Mouse (Mus musculus) lung, adult 2 months (tissue): ENCODE results near the gene Hic1.

Experiments
- CTCF ChIP-seq: fragments of 200-500 bp; IDR thresholded peaks from 2 replicates; pipeline ENCODE4 v1.5.1; 2011; ENCODE audit warnings: mild to moderate bottlenecking, low read length, control low read depth; ENCODE audit not compliant: insufficient read depth
- POLR2A ChIP-seq: fragments of 200-500 bp; IDR thresholded peaks from 2 replicates; pipeline ENCODE4 v1.6.1; 2011; ENCODE audit warnings: low read depth, mild to moderate bottlenecking, control low read depth, low read length, borderline replicate concordance; ENCODE audit errors: extremely low read depth

DNA sequence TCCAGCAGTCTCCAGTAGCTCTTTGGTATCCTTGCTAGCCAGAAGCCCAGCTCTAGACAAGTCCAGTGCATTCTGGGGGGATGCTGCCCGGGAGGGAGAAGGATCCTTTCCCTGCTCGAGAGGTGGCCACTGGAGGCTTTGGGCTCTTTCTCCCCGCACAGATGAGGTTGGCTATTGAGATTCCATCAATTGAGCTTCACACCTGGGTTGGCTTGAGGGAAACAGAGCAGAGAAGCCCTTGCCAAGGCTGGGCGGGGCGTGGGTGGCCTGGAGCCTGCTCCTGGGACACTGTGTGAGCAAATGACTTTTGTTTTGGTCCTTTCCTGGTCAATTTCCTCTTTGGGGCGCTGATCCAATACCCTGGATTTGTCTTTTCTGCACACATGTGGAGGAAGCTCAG lies 26.8 kb upstream of the Hic1 start:
- TF ChIP-seq CTCF (no peak), POLR2A (no peak)
